Mouse (Mus musculus) limb, embryonic 14.5 days (tissue): ENCODE data around the gene Esyt2. TPM values are rescaled to one million over a fixed set of nuclear protein-coding genes. Genes with fewer than 3 reads are reported as not detected.

Experiments used
- ATAC-seq: fragments of 200-750 bp; cut with Nextera tagmentation; 2 replicates; pipeline ENCODE4 v1.8.0; 2017; ENCODE audit warnings: low read depth, moderate number of reproducible peaks, moderate TSS enrichment; ENCODE audit not compliant: low FRiP score
- DNase-seq: peaks from one replicate; pipeline ENCODE4 v3.0.0-alpha.2; 2015; ENCODE audit warnings: low spot score
- H3K27ac ChIP-seq: fragments of 300-500 bp; sonication (generic); replicated peaks from 2 replicates; pipeline ENCODE4 v1.5.1; 2014; ENCODE audit warnings: low read depth, mild to moderate bottlenecking, low read length, moderate library complexity, mixed read lengths
- H3K27me3 ChIP-seq: fragments of 300-500 bp; sonication (generic); 2 replicates; pipeline ENCODE4 v1.6.1; 2014; ENCODE audit warnings: low read length, mixed read lengths; ENCODE audit not compliant: control insufficient read depth, insufficient read depth
- H3K36me3 ChIP-seq: fragments of 300-500 bp; sonication (generic); 2 replicates; pipeline ENCODE4 v1.6.1; 2014; ENCODE audit warnings: mild to moderate bottlenecking, low read length, moderate library complexity, mixed read lengths; ENCODE audit not compliant: control insufficient read depth, insufficient read depth
- H3K4me1 ChIP-seq: fragments of 300-500 bp; sonication (generic); 2 replicates; pipeline ENCODE4 v1.6.1; 2014; ENCODE audit warnings: antibody characterized with exemption, low read length, mixed read lengths; ENCODE audit not compliant: control insufficient read depth, insufficient read depth
- H3K4me2 ChIP-seq: fragments of 300-500 bp; sonication (generic); replicated peaks from 2 replicates; pipeline ENCODE4 v1.6.1; 2014; ENCODE audit warnings: low read depth, mild to moderate bottlenecking, low read length, moderate library complexity; ENCODE audit not compliant: severe bottlenecking
- H3K4me3 ChIP-seq: fragments of 300-500 bp; sonication (generic); replicated peaks from 2 replicates; pipeline ENCODE4 v1.5.1; 2014; ENCODE audit warnings: low read length
- H3K9ac ChIP-seq: fragments of 300-500 bp; sonication (generic); 2 replicates; pipeline ENCODE4 v1.6.1; 2014; ENCODE audit warnings: mild to moderate bottlenecking, low read depth, low read length, moderate library complexity; ENCODE audit not compliant: severe bottlenecking
- H3K9me3 ChIP-seq: fragments of 300-500 bp; sonication (generic); 2 replicates; pipeline ENCODE4 v1.6.1; 2016; ENCODE audit warnings: low read length; ENCODE audit not compliant: control insufficient read depth
- POLR2A ChIP-seq: fragments of 200-500 bp; IDR thresholded peaks from 2 replicates; pipeline ENCODE4 v1.8.0; 2012; ENCODE audit warnings: inconsistent platforms, mild to moderate bottlenecking, moderate library complexity, borderline replicate concordance; ENCODE audit not compliant: insufficient read depth, insufficient read length; ENCODE audit errors: extremely low read depth
- WGBS: fragments of 180-500 bp; shearing (Covaris S2); extraction: QIAGEN DNeasy Blood & Tissue Kit; methylation state at CpG from one replicate; pipeline ENCODE4 v1.1.7; 2014; 5-methylcytosine and 5-hydroxymethylcytosine counted together
- polyA plus RNA-seq, 2 experiments: library from polyadenylated mRNA; depleted of rRNA in 1 of 2; stranded (reverse) in 1 of 2; unstranded in 1 of 2; fragments of >200 nt; fragmentation: Nextera tagmentation in 1 of 2; extraction: Ambion mirVana in 1 of 2; gene quantifications; 2 replicates each; pipeline versions ENCODE4 v1.2.1 to v1.2.3; 2012 to 2014

Esyt2 gene
- polyA plus RNA-seq, 2 experiments: 15.9 to 29.7 TPM

GRCm38 (mm10) chr12:116279181-116279580 lies 1.8 kb upstream of the Esyt2 start:
- H3K27ac ChIP-seq: no peak overlapping the region
- no peak for DNase-seq
- no peak overlapping the region for H3K4me3 ChIP-seq
- H3K27me3 ChIP-seq: no peaks in the 10 kb centered on the region
- H3K36me3 ChIP-seq: no peaks in the 10 kb centered on the region
- H3K4me2 ChIP-seq: no peak overlapping the region
- H3K9me3 ChIP-seq: no peaks in the 10 kb centered on the region
- 94% methylated on average over 2 of the region's 2 CpGs for WGBS
- no peak for ATAC-seq
- no peak for TF ChIP-seq POLR2A
- H3K4me1 ChIP-seq: 0 out of 2 replicates have a peak, but pooled peaks cover 3% of the 10 kb centered on the region
- no peak overlapping the region for H3K9ac ChIP-seq

GRCm38 (mm10) chr12:116280149-116280652 lies 795 bp upstream of the Esyt2 start:
- Histone ChIP-seq H3K36me3 (no peaks in the 10 kb centered on the region), H3K27me3 (no peaks in the 10 kb centered on the region), H3K9ac (peak overlapping the region; percentile 92), H3K9me3 (no peaks in the 10 kb centered on the region), H3K4me1 (0 out of 2 replicates have a peak, but pooled peaks cover 3% of the 10 kb centered on the region), H3K4me2 (peak overlapping the region; percentile 62), H3K4me3 (peak overlapping the region; percentile 96), H3K27ac (peak overlapping the region; percentile 97)
- DNase-seq (no peak), ATAC-seq (peak; percentile 4; the same call in 1 of the 2 replicates)
- WGBS: 3% methylated on average over 7 of the region's 7 CpGs
- no peak for TF ChIP-seq POLR2A

- DNase-seq (no peak), ATAC-seq (peak; percentile 32; the same call in 1 of the 2 replicates)
- Histone ChIP-seq H3K9ac (peak overlapping the region; percentile 92), H3K4me2 (peak overlapping the region; percentile 82), H3K4me3 (peak overlapping the region; percentile 96), H3K9me3 (no peaks in the 10 kb centered on the region), H3K27me3 (no peaks in the 10 kb centered on the region), H3K27ac (peak overlapping the region; percentile 97), H3K4me1 (0 out of 2 replicates have a peak, but pooled peaks cover 3% of the 10 kb centered on the region), H3K36me3 (no peaks in the 10 kb centered on the region)
- no peak for TF ChIP-seq POLR2A
- 3% methylated on average over 50 of the region's 55 CpGs for WGBS
These were observed 658 bp downstream of the Esyt2 start for GRCm38 (mm10) chr12:116281427-116282281.

- H3K36me3 ChIP-seq: no peaks in the 10 kb centered on the region
- WGBS: 91% methylated on average over 2 of the region's 2 CpGs
- no peak overlapping the region for H3K27ac ChIP-seq
- no peak for TF ChIP-seq POLR2A
- no peak overlapping the region for H3K4me2 ChIP-seq
- no peaks in the 10 kb centered on the region for H3K9me3 ChIP-seq
- no peaks in the 10 kb centered on the region for H3K27me3 ChIP-seq
- DNase-seq (no peak), ATAC-seq (no peak)
- H3K4me1 ChIP-seq: 0 out of 2 replicates have a peak, but pooled peaks cover 3% of the 10 kb centered on the region
- H3K4me3 ChIP-seq: no peak overlapping the region
- no peak overlapping the region for H3K9ac ChIP-seq
These were observed 1.9 kb downstream of the Esyt2 start for GRCm38 (mm10) chr12:116282856-116283255.

- Histone ChIP-seq H3K27me3 (no peaks in the 10 kb centered on the region), H3K9me3 (no peaks in the 10 kb centered on the region), H3K36me3 (no peaks in the 10 kb centered on the region), H3K4me2 (no peak overlapping the region), H3K4me1 (0 out of 2 replicates have a peak, but pooled peaks cover 3% of the 10 kb centered on the region), H3K9ac (no peak overlapping the region), H3K27ac (no peak overlapping the region), H3K4me3 (no peak overlapping the region)
- WGBS: 84% methylated on average over 2 of the region's 2 CpGs
- ATAC-seq (no peak), DNase-seq (no peak)
- TF ChIP-seq POLR2A: no peak
These were observed 2.5 kb downstream of the Esyt2 start for GRCm38 (mm10) chr12:116283511-116283910.
